Mouse (Mus musculus): Measurements from ENCODE around the gene Pabpn1l.

Gene Pabpn1l

DNA sequence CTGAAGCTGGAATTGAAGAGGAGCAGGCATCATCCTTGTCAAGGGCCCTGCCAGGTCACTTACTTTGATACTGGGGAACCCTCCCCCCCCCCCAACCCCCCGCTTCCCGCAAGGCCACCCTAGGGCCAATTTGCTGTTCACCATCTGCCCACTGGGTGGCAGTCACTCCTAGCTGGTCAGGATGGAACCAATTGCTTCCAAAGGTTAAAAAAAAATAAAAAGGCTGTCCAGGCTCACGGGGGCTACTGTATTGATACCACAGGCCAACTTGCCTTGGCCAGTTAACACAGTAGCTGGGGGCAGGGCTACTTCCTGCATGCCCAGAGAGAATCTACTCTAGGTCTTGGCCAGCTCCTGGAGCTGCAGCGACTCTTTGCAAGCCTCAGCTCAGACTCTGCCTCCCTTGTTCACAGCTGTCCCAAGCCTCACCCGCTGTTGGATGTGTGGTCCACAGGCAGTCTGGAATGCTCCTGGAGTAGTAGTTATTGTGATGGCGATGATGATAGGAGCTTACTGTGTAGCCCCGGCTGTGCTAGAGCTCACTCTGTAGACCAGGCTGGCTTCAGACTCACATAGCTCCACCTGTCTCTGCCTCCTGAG lies 4.5 kb downstream of the Pabpn1l start:
- DNase-seq (ENCODE audit: low spot score) = peak; percentile 53

DNA sequence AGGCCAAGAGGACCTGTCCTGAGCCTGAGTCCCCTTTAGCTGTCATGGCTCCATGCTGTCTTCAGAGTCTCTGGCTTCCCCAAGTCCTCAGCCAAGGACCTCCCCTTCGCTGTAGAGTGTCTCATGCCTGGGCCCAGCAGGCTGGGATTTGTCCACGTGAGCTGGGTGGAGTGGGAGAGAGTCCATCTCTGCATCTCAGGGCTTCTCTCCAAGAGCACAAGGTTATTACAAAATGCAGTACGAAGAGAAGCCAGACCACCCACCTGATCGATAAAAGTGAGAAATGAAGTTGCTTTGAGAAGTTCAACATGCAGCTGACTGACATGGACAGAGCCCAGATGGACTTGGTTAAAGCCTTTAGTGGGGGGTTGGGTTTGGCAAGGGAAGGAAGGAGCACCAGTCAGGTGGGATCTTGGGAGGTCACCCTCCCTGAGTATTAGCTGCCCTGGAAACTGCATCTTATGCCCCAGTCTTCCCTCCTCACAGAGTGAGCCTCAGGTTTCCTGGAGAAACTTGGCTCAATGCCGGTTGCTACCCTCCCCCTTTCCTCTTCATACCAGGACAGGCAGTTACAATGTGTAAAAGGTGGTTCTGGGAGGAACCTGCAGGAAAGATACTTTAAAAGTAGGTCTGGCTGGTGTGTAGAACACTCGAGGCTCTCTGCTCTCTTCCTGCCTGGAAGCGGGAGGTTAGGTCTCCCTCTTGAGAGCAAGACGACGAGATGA lies 6.2 kb downstream of the Pabpn1l start:
- DNase-seq (ENCODE audit: low spot score) = no peak

DNA sequence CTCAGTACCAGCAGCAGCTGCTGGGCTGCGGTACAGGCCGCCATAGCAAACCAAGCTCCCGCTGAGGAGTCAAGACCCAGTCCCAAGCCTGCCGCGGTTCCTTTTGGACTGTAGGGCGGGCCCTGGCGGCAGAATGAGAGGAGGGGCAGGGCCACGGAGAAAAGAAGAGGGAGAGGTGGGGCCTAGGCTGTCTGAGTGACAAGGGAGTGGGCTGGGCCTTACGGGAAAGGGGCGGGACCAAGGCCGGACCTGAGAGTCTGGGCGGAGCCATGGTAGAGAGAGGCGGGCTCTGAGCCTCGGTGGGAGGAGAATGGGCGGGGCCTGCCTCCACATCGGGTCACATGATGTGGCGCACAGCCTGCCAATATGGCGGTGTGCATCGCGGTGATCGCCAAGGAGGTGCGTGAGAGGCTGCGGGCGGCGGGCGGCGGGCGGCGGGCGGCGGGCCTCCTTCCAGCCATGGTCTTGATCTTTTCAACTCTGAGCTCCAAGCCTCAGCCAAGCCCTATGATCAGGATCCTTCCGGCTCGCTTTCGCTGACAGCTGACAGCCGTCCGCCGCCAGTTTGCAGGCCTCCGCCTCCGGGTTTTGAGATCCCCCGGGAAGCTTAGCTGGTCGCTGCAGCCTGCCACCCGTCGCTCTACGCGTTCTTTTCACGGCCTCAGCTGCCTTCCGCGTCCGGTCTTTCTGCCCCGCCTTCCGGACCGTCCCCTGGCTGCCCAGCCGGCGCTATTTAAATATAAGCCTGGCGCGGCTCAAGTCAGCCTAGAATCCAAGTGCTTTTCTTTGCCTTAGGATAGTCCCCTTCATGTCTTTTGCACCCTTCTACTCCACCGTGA lies 11.0 kb downstream of the Pabpn1l start, which contains the start of the genes Galns and Trappc2l:
Galns (minus strand) TSS at position 169 of the 839 bp plus-strand sequence.
Trappc2l (plus strand) TSS at position 346 of the 839 bp plus-strand sequence.
- DNase-seq (ENCODE audit: low spot score) = peak; percentile 83

DNA sequence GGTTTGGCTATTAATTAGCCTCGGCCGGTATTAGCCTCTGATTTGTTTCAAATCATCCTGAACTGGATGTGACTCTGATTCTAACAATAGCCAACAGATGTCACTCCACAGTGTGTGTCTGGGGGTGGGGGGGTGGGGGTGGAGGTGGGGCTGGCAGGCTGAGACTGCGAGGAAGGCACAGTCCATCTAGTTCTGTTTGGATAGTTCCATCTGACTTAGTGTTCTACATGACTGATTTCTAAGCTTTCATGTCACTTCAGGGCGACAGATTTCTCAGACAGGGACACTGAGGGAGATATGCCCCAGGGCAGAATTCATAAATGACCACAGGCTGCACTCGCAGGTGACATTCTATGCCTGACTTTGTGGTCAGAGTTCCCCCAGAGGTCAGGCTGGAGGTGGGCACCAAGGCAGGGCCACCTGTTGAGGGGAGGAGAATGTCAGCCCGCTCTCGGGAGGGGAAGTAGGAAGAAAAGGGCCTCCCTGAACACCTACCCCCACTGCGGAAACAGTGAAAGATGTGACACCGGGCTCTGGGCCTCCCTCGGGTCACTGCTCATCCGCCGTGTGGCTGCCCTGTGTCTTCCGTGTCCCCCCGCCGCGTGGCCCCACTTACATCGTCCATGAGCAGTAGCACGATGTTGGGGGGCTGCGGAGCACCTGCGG lies 11.8 kb downstream of the Pabpn1l start:
- DNase-seq (ENCODE audit: low spot score) = no peak

DNA sequence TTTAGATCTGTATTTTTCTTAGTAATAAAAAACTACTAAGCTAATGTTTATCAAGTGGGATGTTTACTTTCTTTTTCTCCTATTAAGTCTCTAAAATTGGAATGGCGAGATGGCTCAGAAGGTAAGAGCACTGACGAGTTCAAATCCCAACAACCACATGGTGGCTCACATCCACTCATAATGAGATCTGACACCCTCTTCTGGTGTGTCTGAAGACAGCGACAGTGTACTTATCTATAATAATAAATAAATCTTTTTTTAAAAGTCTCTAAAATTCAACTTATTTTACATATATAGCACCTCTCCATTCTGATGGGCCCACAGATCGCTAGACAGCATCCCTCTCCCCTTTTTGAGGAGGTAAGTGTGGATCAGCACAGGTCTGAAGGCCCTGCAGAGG lies 12.3 kb downstream of the Pabpn1l start:
- DNase-seq (ENCODE audit: low spot score) = no peak

DNA sequence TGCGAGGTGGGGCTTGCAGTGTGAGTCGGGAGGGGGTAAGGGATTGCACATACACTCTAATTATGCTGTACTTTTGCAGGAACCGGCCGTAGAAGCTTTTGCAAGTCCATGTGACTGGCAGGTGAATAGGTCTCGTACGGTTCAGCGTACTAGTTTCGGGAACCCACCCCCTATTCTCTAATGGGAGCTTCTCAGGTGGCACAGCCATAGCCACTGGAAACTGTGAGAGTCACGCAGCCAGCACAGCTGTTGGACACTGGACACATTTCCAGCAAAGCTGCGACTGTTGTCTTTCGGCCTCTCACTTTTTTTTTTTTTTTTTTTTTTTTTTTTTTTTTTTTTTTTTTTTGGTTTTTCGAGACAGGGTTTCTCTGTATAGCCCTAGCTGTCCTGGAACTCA lies 15.7 kb downstream of the Pabpn1l start:
- DNase-seq (ENCODE audit: low spot score) = no peak

DNA sequence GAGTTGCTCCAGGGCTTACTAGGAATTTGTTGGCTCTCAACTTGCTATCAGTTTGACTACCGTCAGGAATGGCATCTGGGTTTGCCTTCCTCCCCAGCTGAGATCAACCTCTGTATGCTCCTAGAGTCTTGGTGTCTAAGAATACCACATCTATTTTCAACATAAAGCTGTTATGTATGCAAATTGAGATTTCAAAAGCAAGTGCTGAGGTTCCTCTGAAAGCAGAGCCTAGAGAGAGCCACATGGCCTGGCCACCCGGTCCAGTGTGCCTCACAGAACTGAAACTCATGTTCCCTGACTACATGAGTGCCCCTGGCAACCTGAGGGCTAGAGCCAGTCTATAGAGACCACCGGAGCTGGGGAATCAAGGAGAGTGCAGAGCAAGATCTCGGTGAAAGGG lies 17.2 kb downstream of the Pabpn1l start:
- DNase-seq (ENCODE audit: low spot score) = no peak

DNA sequence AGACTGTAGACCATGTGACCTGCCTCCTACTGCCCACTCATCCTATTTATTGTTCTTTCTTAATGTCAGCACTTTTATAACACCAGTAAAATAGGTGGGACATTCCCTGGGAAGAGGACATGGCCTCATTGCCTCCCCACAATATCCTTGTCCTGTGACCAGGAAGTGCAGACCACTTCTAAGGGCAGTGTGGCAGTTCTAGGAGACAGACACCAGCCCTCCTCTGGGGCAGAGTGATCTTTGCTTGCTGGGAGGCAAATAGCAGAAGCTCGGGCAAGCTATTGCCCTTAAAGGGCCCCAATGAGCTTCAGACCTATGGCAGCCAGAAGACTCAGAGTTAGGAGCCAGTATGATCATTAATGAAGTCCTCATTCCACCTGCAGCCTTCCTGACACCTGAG lies 17.9 kb downstream of the Pabpn1l start:
- DNase-seq (ENCODE audit: low spot score) = no peak

DNA sequence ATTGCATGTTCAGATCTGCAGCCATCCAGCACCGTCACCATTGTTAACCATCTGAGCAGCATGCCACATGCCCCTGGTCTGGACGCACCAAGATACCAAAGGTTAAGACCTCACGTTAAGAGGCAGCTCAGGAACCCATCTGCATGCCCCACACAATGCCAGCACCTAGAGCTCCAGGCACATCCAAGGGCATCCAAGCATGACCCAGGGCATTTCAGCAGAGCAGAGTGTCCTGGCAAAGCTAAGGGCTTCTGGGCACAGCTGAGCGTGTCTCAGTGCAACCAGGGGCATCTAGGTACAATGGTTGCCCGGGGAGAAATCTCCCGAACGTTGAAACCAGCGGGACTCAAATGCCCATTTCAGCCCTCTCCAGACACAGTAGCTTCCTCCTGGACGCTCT lies 21.9 kb downstream of the Pabpn1l start:
- no peak for DNase-seq (ENCODE audit: low spot score)

DNA sequence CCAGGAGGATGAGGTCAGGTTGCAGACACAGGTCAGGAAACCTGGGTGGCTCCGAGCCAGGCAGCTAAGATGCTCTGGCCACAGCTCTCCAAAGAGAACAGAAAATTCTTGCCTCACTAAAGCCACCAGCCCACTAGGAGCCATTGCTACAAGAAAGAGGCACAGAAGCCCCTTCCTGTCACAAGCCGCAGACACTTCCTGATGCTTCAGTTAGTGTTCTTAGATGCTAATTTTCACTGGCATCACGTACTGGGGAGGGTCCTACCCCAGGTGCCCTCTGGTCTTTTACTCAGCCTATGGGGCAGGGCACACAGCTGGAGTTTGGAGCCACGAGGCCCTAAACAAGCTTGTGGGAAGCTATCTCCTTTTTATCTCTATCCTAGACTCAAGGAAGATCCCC lies 26.5 kb downstream of the Pabpn1l start:
- no peak for DNase-seq (ENCODE audit: low spot score)

DNA sequence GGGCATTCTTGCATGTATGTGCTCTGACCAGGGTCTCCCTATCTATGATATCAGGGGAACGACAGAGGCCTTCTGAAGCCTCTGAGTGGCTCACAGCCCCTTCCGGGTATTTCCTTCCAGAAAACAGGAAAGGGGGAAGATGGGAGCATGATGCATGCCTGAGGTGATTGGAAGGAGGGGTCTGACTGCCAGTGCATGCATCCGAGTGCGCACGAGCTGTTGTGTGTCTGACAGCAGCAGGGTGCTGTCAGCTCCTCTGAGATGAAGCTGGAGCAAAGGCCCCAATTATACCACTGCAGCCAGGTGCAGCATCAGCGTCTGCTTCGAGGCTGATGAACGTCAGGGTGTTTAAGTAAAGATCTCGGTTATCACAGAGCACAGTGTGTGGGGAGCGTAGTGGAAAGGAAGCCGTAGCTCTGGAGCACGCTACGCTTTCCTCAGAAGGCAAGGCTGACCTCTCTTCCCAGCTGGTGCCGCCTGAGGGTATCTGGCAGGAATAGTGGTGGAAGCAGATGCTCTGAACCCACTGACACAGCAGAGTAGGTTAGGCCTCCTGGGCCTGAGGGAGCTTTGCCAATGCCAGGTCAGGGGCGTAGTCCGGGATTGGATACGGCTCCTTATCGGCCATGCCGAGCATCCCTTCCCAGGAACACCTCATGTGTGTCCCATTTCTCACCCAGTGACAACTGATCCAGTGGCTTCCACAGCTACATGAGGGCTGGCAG lies 28.6 kb downstream of the Pabpn1l start:
- no peak for DNase-seq (ENCODE audit: low spot score)

DNA sequence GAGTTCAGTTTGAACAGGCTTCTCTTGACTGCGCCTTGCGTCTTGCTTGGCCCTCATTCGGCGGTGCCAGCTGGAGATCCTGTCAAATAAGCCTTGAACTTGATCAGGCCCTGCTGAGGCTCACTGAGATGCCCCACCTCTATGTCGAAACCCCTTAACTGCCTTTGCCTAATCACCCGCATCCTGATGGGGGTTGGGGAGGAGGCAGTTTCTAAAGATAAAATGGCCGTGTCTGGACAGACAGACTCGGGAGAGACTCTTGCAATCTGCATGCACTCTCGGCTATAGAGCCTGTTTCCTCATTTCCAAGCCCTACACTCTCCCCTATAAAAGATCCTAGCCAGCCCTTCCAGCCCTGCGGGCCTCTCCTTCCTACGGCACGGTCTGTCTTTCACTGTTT lies 29.3 kb downstream of the Pabpn1l start:
- DNase-seq (ENCODE audit: low spot score) = no peak

DNA sequence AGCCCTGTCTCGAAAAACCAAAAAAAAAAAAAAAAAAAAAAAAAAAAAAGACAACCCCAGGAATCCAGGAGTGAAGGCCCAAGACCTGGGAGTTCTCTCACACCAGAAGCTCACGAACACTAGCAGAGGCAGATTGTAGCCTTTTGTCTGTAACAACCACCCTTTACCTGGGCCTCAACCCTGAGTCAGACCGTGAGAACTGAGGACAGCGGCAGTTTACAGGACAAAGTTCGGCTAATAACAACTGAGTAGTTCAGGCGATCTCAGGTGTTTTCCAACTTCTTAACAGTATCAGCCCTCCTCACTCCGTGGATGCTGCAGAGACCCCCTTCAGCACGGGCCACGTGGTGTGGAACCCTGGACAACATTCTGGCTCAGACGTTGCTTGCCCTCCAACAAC lies 35.8 kb downstream of the Pabpn1l start:
- no peak for DNase-seq (ENCODE audit: low spot score)

DNA sequence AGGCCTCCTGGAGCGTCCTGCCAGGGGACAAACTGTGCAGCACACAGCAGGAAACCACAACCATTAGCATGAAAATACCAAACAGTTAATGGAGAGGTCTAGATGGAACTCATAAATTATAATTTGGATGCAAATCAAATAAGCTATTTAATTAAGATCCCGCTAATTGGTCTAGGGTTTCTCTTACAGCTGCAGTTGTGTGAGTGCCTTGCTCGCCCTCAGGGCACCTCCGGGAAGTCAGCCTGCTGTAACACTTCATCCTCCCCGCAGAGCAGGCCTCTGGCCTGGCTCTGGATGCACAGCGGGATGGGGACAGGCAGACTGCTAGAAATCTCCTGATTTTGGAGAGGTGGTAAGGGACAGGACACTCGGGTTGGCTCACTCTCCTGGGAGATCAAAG lies 36.4 kb downstream of the Pabpn1l start:
- no peak for DNase-seq (ENCODE audit: low spot score)

DNA sequence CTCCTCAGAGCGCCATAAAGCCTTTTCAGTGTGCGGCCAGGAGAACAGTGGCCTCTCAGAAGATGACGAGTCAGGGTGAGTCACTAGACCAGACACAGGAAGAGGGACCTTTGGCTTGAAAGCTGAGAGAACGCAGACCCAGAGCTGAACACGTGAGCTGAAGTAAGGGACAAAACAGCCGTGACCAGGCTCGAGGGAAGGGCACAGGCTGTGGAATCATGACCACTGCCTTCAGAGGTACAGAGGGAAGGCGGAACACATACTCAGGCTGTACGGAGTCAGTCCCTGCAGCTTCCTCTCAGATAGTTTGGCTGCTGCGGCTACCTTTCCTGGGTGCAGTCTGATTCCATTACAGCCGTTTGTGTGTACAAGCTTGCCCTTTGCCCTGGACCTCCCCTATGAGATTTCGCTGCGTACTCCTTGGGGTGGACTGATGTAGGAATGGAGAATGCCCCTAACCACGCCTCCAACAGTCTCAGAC lies 37.1 kb downstream of the Pabpn1l start:
- DNase-seq (ENCODE audit: low spot score) = no peak

DNA sequence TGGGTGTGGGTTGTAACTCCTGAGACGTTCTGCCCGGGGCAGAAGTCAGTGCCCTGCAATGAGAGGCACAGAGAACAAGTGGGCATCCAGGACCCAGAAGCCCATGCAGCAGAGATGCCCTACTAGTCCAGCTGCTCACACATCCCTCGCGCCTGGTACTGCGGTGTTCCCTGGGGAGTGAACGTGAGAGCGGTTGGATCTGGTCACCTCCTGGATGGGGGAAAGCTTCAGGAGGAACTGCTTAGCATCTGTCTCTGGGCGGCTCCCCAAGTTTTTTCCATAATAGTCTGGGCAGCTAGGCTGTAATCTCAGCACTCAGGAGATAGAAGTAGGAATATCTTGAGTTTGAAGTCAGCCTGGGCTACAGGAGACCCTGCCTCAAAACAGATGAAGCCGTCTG lies 37.6 kb downstream of the Pabpn1l start:
- DNase-seq (ENCODE audit: low spot score) = no peak

DNA sequence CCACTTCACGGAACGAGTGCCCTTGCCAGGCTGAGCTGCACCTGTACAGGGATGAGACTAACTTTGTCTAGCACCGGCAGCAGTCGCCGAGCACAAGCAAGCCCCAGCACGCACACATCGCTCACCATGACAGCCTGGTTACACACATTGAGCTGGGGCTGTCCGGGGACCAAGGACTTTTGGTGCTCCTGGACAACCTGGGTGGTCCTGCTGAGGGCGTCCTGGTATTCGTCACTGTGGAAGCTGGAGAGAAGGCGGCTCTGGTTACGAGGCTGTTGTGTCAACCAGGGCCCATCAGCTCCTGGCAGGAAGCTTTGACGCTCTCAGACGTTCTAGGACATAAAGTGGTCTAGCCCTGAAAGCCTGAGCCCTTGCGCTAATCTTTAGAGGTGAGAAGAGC lies 41.6 kb downstream of the Pabpn1l start:
- DNase-seq (ENCODE audit: low spot score) = no peak

DNA sequence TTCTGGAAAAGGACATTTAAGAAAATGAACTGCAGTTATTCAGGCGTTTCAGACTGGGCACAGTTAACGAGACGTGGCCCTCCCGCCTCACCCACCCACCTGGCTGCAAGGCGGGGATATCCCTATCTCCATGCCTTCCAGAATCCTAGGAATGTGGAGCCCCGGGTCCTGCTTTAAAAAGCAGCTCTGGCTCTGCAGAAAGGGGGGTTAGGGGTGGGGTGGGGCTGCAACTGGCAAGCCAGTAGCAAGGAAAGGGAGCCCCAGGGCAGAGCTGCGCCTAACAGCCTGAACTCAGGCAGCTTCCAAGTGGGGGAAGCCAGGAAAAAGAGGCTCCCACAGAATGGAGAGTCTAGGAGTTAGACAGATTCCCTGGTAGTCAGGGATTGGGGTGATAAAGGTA lies 43.3 kb downstream of the Pabpn1l start:
- DNase-seq (ENCODE audit: low spot score) = no peak

DNA sequence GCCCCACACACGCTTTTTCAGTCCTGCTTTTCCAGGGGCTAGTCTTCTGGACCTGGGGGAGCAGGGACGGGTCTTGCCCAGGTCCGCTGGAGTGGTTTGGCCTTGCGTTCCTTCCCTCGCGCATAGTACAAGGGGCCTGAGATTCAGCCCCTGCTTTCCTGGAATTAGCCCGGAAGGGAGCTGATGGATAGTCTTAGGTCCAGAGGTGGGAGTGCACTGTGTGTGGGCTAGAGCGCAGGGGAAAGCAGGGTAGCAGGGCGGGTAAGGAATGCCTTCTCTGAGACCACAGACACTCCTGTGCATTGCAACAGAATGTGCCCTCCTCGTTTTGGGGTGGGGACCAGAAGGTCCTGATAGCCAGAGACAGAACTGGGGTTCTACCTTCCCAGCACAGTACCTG lies 45.4 kb downstream of the Pabpn1l start:
- no peak for DNase-seq (ENCODE audit: low spot score)

DNA sequence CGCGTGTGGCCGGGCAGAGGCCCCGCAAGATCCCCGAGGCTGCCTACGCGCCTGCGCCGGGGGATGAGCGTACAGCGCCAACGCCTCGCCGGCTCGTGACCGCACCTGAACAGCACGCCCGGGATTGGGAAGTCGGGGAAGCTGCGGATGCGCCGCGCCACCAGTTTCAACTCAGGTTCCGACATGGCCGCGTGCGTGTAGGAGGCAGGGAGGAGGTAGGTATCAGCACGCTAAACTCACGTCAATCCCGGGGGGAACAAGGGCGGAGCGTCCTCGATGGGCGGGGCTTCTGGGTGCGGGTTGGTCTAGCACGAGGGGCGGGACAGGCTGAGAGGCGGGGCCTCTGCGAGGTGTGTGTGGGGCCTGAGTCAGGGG lies 45.9 kb downstream of the Pabpn1l start, which contains the start of gene Aprt:
Aprt (minus strand) TSS at position 262 of the 375 bp plus-strand sequence.
- peak; percentile 73 for DNase-seq (ENCODE audit: low spot score)
